Mouse (Mus musculus): ENCODE data around the gene Lrrfip2. TPM values are rescaled to one million over a fixed set of nuclear protein-coding genes. Genes with fewer than 3 reads are reported as not detected.

Lrrfip2 gene
- total RNA-seq, 1 experiment = 33.0 TPM

- H3K9me3 ChIP-seq (ENCODE audit: control insufficient read depth, insufficient read depth, low read depth, low read length) = no peaks in the 10 kb centered on the region
- no peak overlapping the region for H3K27ac ChIP-seq (ENCODE audit: insufficient read depth, low read depth, low read length, poor library complexity, severe bottlenecking)
- peaks cover 3% of the 10 kb centered on the region; the same call in 1 of the 2 replicates for H3K36me3 ChIP-seq (ENCODE audit: control insufficient read depth, insufficient read depth, low read length, poor library complexity, severe bottlenecking)
- TF ChIP-seq ZNF384 (IDR thresholded peaks at IDR 0.05; ENCODE audit: low read depth, low read length) = no peak
- TF ChIP-seq HCFC1 (IDR thresholded peaks at IDR 0.05; ENCODE audit: borderline replicate concordance, insufficient read depth, low read length) = no peak
- TF ChIP-seq ZC3H11A (IDR thresholded peaks at IDR 0.05; ENCODE audit: borderline replicate concordance, low read depth, low read length) = no peak
- TF ChIP-seq CHD2 (IDR thresholded peaks at IDR 0.05; ENCODE audit: low read depth, low read length) = no peak
- TF ChIP-seq MAFK (IDR thresholded peaks at IDR 0.05; ENCODE audit: insufficient read depth, low read depth, low read length) = no peak
- H3K4me1 ChIP-seq (ENCODE audit: control insufficient read depth in 2 of 2, insufficient read depth in 2 of 2, low read length in 2 of 2, poor library complexity in 1 of 2) = no peaks in the 10 kb centered on the region
- in situ Hi-C loops (cut with MboI; ENCODE audit: low sequenced_read_pairs in 2 of 2, unreplicated experiment in 2 of 2) = no loop called here
- H3K4me3 ChIP-seq (ENCODE audit: insufficient read depth in 1 of 2, low read depth in 1 of 2, low read length in 2 of 2, poor library complexity in 1 of 2, severe bottlenecking in 1 of 2) = no peak overlapping the region
- DNase-seq (ENCODE audit: low read depth, low spot score) = no peak
- H3K9ac ChIP-seq (ENCODE audit: insufficient read depth, low read depth, low read length, poor library complexity, severe bottlenecking) = no peak overlapping the region
Measured at GRCm38 (mm10) chr9:111204601-111205375, 87.4 kb downstream of the Lrrfip2 start.

- in situ Hi-C loops (cut with MboI; ENCODE audit: low sequenced_read_pairs in 2 of 2, unreplicated experiment in 2 of 2) = no loop called here
- H3K4me3 ChIP-seq (ENCODE audit: insufficient read depth in 1 of 2, low read depth in 1 of 2, low read length in 2 of 2, poor library complexity in 1 of 2, severe bottlenecking in 1 of 2) = no peak overlapping the region
- no peak for DNase-seq (ENCODE audit: low read depth, low spot score)
- TF ChIP-seq ZNF384 (IDR thresholded peaks at IDR 0.05; ENCODE audit: low read depth, low read length) (no peak), MAFK (IDR thresholded peaks at IDR 0.05; ENCODE audit: insufficient read depth, low read depth, low read length) (no peak), HCFC1 (IDR thresholded peaks at IDR 0.05; ENCODE audit: borderline replicate concordance, insufficient read depth, low read length) (no peak), ZC3H11A (IDR thresholded peaks at IDR 0.05; ENCODE audit: borderline replicate concordance, low read depth, low read length) (no peak), CHD2 (IDR thresholded peaks at IDR 0.05; ENCODE audit: low read depth, low read length) (no peak)
- H3K27ac ChIP-seq (ENCODE audit: insufficient read depth, low read depth, low read length, poor library complexity, severe bottlenecking) = no peak overlapping the region
- H3K9ac ChIP-seq (ENCODE audit: insufficient read depth, low read depth, low read length, poor library complexity, severe bottlenecking) = no peak overlapping the region
- H3K36me3 ChIP-seq (ENCODE audit: control insufficient read depth, insufficient read depth, low read length, poor library complexity, severe bottlenecking) = peaks cover 3% of the 10 kb centered on the region; the same call in 1 of the 2 replicates
- H3K4me1 ChIP-seq (ENCODE audit: control insufficient read depth in 2 of 2, insufficient read depth in 2 of 2, low read length in 2 of 2, poor library complexity in 1 of 2) = no peaks in the 10 kb centered on the region
- no peaks in the 10 kb centered on the region for H3K9me3 ChIP-seq (ENCODE audit: control insufficient read depth, insufficient read depth, low read depth, low read length)
Measured at GRCm38 (mm10) chr9:111207683-111208082, 90.3 kb downstream of the Lrrfip2 start.

- Histone ChIP-seq H3K27ac (ENCODE audit: insufficient read depth, low read depth, low read length, poor library complexity, severe bottlenecking) (no peak overlapping the region), H3K4me3 (ENCODE audit: insufficient read depth in 1 of 2, low read depth in 1 of 2, low read length in 2 of 2, poor library complexity in 1 of 2, severe bottlenecking in 1 of 2) (no peak overlapping the region), H3K9me3 (ENCODE audit: control insufficient read depth, insufficient read depth, low read depth, low read length) (no peaks in the 10 kb centered on the region), H3K36me3 (ENCODE audit: control insufficient read depth, insufficient read depth, low read length, poor library complexity, severe bottlenecking) (peaks cover 3% of the 10 kb centered on the region; the same call in 1 of the 2 replicates), H3K4me1 (ENCODE audit: control insufficient read depth in 2 of 2, insufficient read depth in 2 of 2, low read length in 2 of 2, poor library complexity in 1 of 2) (no peaks in the 10 kb centered on the region), H3K9ac (ENCODE audit: insufficient read depth, low read depth, low read length, poor library complexity, severe bottlenecking) (no peak overlapping the region)
- in situ Hi-C loops (cut with MboI; ENCODE audit: low sequenced_read_pairs in 2 of 2, unreplicated experiment in 2 of 2) = no loop called here
- no peak for DNase-seq (ENCODE audit: low read depth, low spot score)
- TF ChIP-seq ZC3H11A (IDR thresholded peaks at IDR 0.05; ENCODE audit: borderline replicate concordance, low read depth, low read length) (no peak), MAFK (IDR thresholded peaks at IDR 0.05; ENCODE audit: insufficient read depth, low read depth, low read length) (no peak), ZNF384 (IDR thresholded peaks at IDR 0.05; ENCODE audit: low read depth, low read length) (no peak), HCFC1 (IDR thresholded peaks at IDR 0.05; ENCODE audit: borderline replicate concordance, insufficient read depth, low read length) (no peak), CHD2 (IDR thresholded peaks at IDR 0.05; ENCODE audit: low read depth, low read length) (no peak)
Measured at GRCm38 (mm10) chr9:111208185-111208584, 90.8 kb downstream of the Lrrfip2 start.

- no peaks in the 10 kb centered on the region for H3K9me3 ChIP-seq (ENCODE audit: control insufficient read depth, insufficient read depth, low read depth, low read length)
- H3K4me1 ChIP-seq (ENCODE audit: control insufficient read depth in 2 of 2, insufficient read depth in 2 of 2, low read length in 2 of 2, poor library complexity in 1 of 2) = no peaks in the 10 kb centered on the region
- no peak overlapping the region for H3K4me3 ChIP-seq (ENCODE audit: insufficient read depth in 1 of 2, low read depth in 1 of 2, low read length in 2 of 2, poor library complexity in 1 of 2, severe bottlenecking in 1 of 2)
- H3K9ac ChIP-seq (ENCODE audit: insufficient read depth, low read depth, low read length, poor library complexity, severe bottlenecking) = no peak overlapping the region
- peaks cover 5% of the 10 kb centered on the region; the same call in 1 of the 2 replicates for H3K36me3 ChIP-seq (ENCODE audit: control insufficient read depth, insufficient read depth, low read length, poor library complexity, severe bottlenecking)
- TF ChIP-seq CHD2 (IDR thresholded peaks at IDR 0.05; ENCODE audit: low read depth, low read length) = no peak
- TF ChIP-seq HCFC1 (IDR thresholded peaks at IDR 0.05; ENCODE audit: borderline replicate concordance, insufficient read depth, low read length) = no peak
- H3K27ac ChIP-seq (ENCODE audit: insufficient read depth, low read depth, low read length, poor library complexity, severe bottlenecking) = no peak overlapping the region
- in situ Hi-C loops (cut with MboI; ENCODE audit: low sequenced_read_pairs in 2 of 2, unreplicated experiment in 2 of 2) = no loop called here
- DNase-seq (ENCODE audit: low read depth, low spot score) = no peak
Measured at GRCm38 (mm10) chr9:111209158-111209699, 91.8 kb downstream of the Lrrfip2 start.
